Mouse (Mus musculus): ENCODE results near the gene E430018J23Rik.
"Not testable (repeated sequence)": the region's sequence is repeated elsewhere in the genome, so short reads cannot be mapped to it uniquely, and the experiment has no call there.

E430018J23Rik gene

DNA sequence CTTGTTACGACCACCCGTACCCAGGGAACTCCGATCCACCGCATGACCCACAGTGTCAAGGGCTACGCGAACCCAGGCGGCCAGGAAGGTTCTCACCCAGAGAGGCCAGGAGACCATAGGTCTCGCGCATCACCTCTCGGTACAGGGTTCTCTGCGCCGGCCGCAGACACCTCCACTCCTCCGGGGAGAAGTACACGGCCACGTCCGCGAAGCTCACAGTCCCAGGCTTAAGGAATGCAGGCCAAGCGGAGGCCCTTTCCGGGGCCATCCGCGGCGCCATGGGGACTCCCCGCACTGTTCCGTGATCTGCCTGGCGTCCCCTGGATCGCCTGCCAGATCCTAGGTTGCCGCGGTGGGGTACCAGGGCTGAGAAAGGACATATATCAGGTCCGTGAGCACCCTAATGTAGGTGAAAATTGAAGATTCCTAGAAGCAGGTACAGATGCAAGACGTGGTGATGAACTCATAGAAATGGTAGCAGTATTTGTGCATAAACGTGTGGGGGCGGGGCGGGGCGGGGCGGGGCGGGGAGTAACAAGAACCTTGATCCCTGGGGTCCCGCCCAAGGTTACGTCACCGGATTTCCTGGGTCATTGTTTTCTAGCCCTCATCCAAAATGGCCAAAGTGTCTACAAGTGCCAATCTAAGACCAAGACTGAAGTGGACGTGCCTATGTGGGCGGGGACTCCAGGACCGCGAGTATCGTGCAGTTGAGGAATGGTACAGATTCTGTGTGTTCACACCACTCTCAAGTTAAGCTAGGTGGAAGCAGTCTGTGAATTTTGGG, at the start of gene E430018J23Rik:
E430018J23Rik (minus strand) TSS at position 473 of the 787 bp plus-strand sequence.
- DNase-seq, result peak; percentile 98

DNA sequence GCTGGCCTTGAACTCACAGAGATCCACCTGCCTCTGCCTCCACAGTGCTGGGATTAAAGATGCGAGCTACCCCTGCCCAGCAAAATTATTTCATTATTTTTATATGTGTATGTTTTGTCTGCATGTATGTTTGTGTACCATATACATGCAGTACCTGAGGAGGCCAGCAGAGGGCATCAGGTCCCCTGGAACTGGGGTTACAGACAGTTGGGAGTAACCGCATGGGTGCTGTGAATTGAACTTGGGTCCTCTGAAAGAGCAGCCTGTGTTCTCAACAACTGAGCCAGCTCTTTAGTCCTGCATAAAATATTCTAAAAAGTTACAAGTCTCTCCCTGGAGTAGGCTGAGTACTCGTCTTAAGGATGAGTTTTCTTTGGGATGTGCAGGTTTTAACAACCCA, 44.3 kb upstream of the E430018J23Rik start:
- DNase-seq, result no peak

DNA sequence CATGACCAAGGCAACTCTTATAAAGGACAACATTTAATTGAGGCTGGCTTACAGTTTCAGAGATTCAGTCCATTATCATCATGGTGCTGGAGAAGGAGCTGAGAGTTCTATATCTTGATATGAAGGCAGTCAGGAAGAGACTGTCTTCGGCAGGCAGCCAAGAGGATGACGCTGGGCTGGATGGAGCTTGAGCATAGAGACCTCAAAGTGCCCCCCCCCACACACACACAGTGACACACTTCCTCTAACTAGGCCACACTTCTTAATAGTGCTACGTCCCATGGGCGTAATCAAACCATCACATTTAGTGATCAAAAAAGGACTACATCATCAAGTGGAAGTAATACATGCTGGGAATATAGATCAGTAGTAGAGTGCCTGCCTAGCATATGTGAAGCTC, 41.8 kb upstream of the E430018J23Rik start:
- DNase-seq, result no peak

DNA sequence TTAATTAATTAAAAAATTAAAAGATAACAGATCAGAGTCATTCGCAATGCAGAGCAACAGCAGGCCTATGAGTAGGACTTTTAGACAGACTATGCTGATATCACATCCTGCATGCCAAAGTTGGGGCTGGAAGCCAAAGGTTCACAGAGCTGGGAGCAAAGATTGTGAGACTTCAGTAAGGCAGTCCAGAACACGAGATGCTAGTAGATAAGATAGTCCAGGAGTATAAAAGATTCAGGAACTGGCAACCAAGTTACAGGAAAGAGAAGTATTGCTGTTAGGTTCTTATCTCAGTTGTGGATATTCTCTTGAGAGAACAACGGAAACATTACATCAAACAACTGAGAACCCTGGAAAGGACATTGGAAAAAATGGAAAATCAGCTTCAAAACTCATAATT, 32.9 kb upstream of the E430018J23Rik start:
- no peak for DNase-seq

DNA sequence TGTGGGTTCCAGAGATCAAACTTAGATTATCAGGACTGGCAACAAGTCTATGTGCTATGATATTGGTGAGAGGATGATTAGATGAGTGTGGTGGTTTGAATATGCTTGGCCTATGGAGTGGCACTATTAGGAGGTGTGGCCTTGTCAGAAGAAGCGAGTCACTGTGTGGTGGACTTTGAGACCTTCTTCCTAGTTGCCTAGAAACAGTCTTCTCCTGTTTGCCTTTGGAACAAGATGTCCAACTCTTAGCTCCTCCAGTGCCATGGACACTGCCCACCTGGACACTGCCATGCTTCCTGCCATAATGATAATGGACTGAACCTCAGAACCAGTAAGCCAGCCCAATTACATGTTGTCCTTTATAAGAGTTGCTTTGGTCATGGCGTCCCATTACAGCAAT, 32.5 kb upstream of the E430018J23Rik start:
- no peak for DNase-seq

DNA sequence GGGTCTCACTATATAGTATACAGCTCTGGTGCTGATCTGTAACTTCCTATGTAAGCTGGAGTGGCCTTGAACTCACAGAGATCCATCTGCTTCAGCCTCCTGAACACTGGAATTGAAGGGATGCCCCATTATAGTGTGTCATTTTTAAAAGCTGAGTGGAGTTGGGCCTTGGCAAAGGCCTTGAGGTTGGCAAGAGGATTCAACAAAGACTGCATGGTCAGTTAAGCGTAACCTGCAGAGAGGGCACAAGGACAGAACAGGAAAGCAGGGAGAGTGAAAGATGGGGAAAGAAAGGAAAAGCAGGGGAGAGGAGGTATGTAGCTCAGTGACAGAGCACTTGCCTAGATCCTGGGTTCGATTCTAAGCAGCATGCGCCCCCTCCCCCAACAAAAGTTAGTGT, 31.9 kb upstream of the E430018J23Rik start:
- no peak for DNase-seq

DNA sequence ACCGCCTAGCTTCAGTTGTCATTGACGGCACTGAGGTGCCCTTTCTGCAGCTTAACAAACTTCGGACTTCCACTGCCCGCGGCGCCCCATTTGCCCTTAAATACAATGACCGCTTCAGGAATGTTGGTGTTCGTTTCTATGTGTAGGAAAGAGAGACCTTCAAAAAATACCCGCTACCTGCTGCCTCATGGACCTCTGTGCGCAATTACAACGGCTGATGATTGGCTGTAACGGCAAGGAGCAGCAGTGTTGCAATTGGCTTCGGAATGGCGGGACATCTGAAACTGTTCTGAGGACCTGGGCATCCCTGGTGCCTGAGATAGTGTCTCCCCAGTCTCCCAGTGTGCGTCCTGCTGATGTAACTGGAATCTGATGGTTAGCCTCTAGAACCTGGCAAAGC, 28.8 kb upstream of the E430018J23Rik start:
- DNase-seq, result no peak

DNA sequence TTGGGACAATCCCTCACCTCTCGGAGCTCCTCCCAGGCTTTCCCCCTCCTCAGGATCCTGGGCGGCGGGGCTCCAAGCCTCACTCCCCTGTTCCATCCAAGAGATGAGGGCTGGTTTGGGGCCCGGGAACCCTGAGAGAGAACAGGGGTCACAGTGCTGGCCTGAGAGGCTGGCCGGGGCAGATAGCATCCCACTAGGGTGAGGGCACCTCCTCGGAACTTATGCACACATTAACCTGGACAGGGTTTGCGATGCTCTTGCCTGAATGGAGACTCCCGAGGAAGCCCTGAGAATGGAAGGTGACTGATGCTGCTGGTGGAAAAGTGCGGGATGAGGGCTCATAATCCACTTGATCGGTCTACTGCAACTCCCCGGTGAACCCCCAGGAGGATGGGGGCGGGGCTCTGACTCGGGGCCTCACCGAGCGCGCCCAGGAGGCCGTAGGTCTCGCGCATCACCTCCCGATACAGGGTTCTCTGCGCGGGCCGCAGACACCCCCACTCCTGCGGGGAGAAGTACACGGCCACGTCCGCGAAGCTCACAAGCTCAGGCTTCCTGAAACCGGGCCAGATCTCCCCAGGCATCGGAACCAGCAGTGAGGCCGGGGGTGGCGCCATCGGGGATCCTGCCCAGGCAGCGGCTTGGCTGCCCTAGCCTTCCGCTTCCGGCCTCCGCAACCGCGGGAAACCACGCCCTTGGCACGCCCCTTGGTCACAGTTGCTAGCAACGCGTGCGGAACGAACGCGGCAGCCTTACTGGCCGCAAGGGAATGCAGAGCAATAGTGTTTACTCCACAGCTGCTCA, 28.2 kb upstream of the E430018J23Rik start, which contains the start of gene Zfp688:
Zfp688 (minus strand) TSS at position 681 of the 804 bp plus-strand sequence.
- peak; percentile 87 for DNase-seq

DNA sequence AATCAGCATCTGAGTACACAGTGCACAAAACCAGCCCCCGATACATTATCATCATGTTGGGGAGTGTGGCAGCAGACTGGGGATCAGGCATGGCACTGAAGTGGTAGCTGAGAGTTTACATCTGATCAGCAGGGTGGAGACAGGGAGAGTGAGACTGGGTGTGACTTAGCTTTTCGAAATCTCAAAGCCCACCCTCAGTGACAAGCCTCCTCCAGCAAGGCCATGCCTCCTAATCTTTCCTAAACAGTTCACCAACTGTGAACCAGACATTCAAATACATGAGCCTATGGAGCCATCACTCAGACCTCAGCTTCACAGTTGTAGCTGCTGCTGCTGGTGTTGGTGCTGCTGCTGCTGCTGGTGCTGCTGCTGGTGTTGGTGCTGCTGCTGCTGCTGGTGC, 18.0 kb upstream of the E430018J23Rik start:
- DNase-seq, result no peak

DNA sequence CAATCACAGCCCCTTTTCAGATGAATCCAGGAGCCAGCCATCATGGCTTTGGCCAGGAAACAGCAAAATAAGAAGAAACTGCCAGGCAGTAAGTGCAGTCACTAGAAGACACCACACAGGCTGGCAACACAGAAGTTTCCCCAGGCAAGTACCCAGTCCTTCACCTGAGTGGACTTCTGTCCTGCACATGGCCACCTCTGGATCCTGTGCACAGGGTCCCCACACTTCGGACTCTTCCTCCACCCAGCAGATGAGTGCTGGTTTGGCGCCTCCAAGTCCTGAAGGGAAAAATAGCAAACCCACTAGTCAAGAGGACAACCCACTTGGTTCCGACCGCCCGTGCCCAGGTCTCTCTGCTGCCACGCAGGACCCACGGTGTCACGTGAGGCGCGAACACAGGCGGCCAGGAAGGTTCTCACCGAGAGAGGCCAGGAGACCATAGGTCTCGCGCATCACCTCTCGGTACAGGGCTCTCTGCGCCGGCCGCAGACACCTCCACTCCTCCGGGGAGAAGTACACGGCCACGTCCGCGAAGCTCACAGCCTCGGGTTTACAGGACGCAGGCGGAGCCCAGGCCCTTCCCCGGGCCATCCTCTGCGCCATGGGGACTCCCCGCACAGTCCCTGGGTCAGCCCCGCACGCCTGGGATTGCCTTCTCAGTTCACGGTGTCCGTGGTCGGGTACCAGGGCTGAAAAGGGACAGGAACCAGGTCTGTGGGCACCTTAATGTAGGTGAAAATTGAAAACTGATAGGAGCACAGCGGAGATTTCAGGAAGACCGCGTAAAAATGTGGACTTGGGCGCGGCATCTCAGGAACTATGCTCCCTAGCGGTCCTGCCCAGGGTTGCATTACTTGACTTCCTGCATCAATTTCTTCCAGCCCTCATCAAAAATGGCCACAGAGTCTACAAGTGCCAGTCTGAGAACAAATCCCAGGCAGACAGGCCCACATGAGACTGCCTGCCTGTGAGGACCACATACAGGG, 12.9 kb upstream of the E430018J23Rik start, which contains the start of gene Zfp764:
Zfp764 (minus strand) TSS at position 821 of the 986 bp plus-strand sequence.
- DNase-seq, result peak; percentile 88

DNA sequence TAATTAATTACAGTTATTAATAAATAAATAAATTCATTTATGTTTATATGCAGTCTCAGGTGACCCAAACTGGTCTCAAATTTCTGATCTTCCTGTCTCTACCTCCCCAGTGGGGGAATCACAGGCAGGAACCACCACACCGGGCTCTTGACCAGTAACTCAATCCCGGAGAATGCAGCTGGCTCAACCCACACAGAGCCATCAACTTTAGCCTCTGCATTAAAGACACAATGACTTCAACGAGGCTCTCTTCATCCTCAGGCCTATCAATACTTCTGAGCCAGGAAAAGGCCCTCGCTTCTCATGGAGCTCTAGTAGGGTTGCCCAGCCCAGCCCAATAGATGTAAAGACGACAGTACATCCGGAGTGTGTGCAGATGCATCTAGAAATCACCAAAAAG, 10.7 kb upstream of the E430018J23Rik start:
- not testable (repeated sequence) for DNase-seq

DNA sequence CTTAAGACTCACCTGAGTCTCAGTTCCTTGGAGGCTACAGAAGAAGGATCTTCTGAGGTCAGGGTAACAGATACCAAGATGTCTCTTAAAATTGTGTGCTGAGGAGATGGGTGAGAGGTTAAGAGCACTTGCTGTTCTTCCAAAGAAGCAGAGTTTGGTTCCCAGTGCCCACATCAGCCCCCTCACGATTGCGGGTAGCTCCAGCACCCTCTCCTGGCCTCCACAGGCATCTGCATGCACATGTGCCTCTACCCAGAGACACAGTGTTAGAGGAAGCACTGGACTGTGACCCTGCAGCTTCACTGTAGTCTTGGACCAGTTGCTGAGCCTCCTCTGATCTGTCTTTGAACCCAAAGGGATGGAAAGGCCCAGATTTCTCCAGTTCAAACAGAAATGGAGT, 9.6 kb upstream of the E430018J23Rik start:
- DNase-seq, result no peak

DNA sequence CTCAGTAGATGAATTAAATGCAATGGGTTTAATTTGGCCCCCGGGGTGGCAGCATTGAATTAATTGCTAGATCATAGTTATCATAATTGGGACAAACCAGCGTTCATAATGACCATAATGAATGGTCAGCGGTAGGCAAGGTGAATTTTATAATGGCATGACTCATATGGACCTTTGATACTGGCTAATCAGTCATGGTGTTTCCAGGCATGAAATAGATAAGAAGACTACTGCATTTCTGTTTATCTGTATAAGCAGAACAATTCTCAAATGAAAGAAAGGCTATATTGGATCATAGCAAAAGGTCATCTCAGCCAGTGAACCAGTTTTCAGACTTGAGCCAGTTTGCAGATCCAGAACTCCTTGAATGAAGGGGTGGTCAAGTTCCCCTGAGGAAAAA, 6.9 kb upstream of the E430018J23Rik start:
- DNase-seq, result no peak

DNA sequence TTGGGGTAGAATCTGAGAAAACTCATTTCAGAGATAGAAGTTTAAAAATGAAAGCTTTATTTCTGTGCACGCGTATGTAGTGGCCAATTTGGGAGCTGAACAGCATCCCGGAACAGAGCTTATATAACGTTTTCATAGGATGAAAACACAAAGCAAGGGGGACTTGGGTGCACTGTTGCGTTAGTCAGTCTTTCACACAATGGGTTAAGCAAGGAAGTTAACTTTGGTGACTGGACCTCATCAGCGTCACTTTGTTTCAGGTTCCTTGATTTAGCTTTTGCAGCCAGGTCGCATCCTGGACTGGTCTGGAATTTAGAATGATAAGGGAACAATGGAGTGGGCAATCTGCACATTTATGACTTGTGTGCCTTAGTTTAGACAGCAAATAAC, 510 bp upstream of the E430018J23Rik start:
- no peak for DNase-seq

DNA sequence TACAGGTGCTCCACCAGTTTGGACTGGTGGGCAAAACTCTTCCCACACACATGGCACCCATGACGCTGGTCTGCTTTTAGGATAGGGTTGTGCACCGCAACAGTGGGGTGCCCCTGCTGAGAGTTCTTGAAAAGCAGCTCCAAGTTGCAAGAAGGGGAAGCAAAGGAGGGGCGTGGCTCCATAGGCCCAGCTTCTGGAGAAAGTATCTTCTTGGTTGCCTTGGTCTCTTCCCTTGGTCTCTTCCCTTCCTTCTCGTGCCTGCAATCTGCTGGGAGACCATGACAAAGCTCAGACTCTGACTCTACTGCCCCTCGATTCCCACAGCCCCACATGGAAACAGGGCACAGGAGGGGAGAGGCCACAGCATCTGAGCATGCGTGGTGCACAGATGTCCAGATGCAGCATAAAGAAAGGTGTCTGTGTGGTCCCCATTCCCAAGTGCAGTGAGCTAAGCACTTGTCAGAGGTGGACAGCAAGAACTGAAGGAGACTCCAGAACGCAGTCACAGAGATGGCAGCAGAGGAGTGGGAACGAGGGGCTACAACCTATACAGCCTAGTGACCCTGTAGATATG, 1.1 kb downstream of the E430018J23Rik start:
- DNase-seq, result no peak

DNA sequence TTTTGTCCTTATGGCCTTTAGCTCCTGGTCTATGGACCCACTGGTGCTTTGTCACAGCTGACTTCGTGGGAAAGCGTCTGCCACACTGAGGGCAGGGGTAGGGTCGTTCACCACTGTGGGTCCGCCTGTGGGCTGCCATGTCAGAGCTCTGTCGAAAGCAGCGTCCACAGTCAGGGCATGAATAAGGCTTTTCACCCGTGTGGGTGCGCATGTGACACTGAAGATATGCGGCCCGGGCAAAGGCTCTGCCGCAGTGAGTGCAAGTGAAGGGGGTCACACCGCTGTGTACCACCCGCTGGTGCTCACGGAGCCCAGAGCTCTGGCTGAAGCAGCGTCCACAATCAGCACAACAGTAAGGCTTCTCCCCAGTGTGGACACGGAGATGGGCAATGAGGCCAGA, 1.9 kb downstream of the E430018J23Rik start:
- no peak for DNase-seq

DNA sequence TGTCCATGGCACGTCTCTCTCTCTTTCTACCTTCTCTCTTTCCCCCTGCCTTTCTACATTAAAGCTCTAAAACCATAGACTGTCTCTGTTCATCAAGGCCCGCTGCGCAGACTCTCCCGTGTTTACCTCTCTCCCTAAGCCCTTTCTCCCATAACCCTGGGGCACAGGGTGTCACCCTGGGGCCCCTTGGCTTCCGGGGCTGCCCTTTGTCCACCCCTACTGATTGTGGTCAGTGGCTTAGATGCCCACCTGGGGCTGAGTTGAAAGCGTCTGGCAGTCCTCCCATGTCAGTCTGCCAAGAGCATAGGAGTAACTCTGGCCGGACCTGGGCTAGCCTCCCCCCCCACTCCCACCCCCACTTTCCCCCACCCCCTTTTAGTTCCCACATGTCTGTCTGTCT, 3.1 kb downstream of the E430018J23Rik start:
- DNase-seq, result no peak

DNA sequence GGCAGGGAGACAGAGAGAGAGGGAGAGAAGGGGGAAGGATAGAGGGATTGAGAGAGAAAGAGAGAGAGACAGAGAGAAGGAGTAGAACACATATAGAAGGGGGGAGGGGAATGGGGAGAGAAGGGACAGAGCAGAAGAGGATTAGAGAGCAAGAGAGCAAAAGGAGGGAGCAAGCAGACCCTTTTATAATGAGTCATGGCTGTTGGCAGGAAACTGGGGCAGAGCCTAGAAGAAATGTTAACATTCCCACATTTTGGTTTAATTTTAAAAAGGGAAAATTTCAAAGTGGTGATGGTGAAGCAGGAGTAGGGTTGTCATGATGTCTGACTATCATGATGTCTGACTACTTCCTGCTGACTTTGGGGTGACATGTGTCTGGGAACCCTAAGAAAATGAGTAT, 5.2 kb downstream of the E430018J23Rik start:
- DNase-seq, result not testable (repeated sequence)

DNA sequence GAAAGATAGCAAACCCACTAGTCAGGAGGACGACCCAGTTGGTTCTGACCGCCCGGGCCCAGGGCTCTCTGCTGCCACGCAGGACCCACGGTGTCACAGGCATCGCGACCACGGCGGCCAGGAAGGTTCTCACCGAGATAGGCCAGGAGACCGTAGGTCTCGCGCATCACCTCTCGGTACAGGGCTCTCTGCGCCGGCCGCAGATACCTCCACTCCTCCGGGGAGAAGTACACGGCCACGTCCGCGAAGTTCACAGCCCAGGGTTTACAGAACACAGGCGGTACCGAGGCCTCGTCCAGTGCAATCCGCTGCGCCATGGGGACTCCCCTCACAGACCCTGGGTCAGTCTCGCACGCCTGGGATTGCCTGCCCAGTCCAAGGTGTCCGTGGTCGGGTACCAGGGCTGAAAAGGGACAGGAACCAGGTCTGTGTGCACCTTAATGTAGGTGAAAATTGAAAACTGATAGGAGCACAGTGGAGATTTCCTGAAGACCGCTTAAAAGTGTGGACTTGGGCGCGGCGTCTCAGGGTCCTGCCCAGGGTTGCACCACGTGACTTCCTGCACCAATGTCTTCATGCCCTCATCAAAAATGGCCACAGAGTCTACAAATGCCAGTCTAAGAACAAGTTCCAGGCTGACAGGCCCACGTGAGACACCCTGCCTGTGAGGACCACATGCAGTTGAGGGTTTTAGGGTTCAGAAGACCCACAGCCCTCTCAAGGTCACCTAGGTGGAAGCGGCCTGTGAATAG, 6.6 kb downstream of the E430018J23Rik start, which contains the start of gene 9130019O22Rik:
9130019O22Rik (minus strand) TSS at position 526 of the 752 bp plus-strand sequence.
- peak; percentile 91 for DNase-seq

DNA sequence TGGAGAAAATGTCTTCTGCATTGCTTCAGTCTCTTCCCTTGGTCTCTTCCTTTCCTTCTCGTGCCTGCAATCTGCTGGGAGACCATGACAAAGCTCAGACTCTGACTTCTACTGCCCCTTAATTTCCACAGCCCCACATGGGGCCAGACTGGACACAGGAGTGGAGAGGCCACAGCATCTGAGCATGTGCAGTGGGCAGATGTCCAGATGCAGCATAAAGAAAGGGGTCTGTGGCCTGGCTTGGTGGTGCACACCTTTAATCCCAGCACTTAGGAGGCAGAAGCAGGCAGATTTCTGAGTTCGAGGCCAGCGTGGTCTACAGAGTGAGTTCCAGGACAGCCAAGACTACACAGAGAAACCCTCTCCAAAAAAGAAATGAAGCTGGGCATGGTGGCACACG, 7.9 kb downstream of the E430018J23Rik start:
- peak; percentile 59 for DNase-seq

DNA sequence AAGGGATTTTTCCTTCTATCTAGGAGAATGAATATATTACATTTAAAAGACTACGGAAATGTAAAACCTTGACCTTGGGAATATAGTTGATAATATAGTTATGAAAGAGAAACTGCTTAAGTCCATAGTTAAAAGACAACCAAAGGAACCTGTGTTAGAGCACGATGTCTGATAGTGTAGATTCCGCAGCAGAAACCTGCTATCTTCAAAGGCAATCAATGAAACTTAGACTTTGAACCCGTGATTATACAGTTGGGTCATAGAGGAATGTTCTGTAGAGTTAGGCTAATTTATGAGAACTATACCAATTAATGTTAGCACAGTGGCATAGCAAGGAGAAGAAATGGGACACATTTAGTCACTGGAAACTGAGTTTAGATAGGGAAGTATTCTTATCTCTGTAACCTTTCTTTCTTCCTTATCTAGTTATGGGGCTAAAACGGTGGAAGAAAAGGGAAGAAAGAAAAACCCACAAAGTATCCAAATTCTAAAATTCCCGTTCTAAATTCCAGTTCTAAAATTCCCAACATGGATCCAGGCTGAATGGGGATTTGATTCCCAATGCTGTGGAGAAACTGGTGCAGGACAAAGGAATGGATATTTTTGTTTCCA, 15.0 kb downstream of the E430018J23Rik start:
- no peak for DNase-seq

Data from cerebellum, adult 11-12 months (tissue).